ENCODE assay signal across 9 mouse cellular contexts in the genomic region with DNA sequence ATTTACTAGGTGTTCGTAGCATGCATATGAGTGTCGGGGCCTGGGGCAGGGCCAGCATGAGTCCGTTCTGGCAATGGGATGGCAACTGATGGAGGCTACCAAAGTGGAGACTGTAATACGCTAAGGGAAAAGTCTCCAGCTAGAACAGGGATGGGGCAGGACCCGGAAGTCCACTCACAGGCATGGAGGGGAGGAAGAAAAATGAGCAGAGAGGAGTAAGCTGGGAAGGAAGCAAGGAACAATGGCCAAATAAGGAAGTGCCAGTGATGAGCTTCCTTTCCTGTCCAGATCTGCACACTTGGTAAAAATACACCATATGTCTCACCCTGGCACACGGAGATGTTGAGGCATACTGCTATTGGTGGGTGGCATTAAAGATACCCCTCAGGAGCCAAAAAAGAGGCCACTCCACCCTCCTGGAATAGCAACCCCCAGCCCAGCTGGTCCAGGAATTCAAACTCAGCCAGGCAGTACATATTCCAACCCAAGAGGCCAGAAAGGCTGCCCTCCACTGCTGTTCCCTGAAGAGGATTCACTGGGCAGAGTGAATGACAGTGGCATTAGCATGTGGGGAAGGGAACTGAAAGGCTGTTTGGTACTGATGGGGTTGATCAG. TPM values are rescaled to one million over a fixed set of nuclear protein-coding genes. Genes with fewer than 3 reads are reported as not detected.
DNase-seq lines count a peak whose midpoint lies in the region; ATAC-seq and TF ChIP-seq lines count a peak whose summit lies in the region.
"Had no signal": no experiment of that assay in that cellular context is flagged by ENCODE, and none has a peak within 500 bp of the region (broad histone marks: within the 10 kb centered on the region; RNA-seq: fewer than 3 reads in every experiment).

No protein-coding gene starts in this region.

- H3K36me3 ChIP-seq in intestine, embryonic 14.5 days (ENCODE audit: control insufficient read depth, insufficient read depth, low read length): no peaks in the 10 kb centered on the region
- H3K36me3 ChIP-seq in intestine, postnatal 0 days (ENCODE audit: control insufficient read depth, insufficient read depth): no peaks in the 10 kb centered on the region
- no peaks in the 10 kb centered on the region for H3K36me3 ChIP-seq in embryonic facial prominence, embryonic 10.5 days (replicated peaks)
- H3K36me3 ChIP-seq: heart, embryonic 13.5 days had no signal

- WGBS in intestine, embryonic 14.5 days: 65% methylated on average over 6 of the region's 6 CpGs
- WGBS in intestine, postnatal 0 days: 80% methylated on average over 6 of the region's 6 CpGs
- 86% methylated on average over 6 of the region's 6 CpGs for WGBS in embryonic facial prominence, embryonic 10.5 days

- H3K9ac ChIP-seq in intestine, embryonic 14.5 days (ENCODE audit: low read length): no peak overlapping the region
- no peak overlapping the region for H3K9ac ChIP-seq in intestine, postnatal 0 days (ENCODE audit: low read depth, low read length)
- H3K9ac ChIP-seq: heart, embryonic 13.5 days had no signal

- H3K27me3 ChIP-seq in intestine, embryonic 14.5 days (replicated peaks; ENCODE audit: control insufficient read depth, insufficient read depth, low read length): no peaks in the 10 kb centered on the region
- no peaks in the 10 kb centered on the region for H3K27me3 ChIP-seq in intestine, postnatal 0 days (replicated peaks; ENCODE audit: control insufficient read depth, insufficient read depth, low read length)
- no peaks in the 10 kb centered on the region for H3K27me3 ChIP-seq in embryonic facial prominence, embryonic 10.5 days (replicated peaks; ENCODE audit: low read depth, poor library complexity, severe bottlenecking)
- H3K27me3 ChIP-seq: heart, embryonic 13.5 days had no signal

- no peak overlapping the region for H3K4me3 ChIP-seq in intestine, embryonic 14.5 days (ENCODE audit: low read depth, low read length)
- no peak overlapping the region for H3K4me3 ChIP-seq in intestine, postnatal 0 days (ENCODE audit: low read depth, low read length)
- H3K4me3 ChIP-seq in embryonic facial prominence, embryonic 10.5 days: no peak overlapping the region
- H3K4me3 ChIP-seq: heart, embryonic 13.5 days had no signal

- intact Hi-C loops in left cerebral cortex, postnatal 25 days (cut with DNase I): loop anchor here (5.0 kb wide), 2 partner anchors 155 to 210 kb away; no protein-coding TSS in a partner anchor

- H3K27ac ChIP-seq in intestine, embryonic 14.5 days (ENCODE audit: low read depth): peak overlapping the region; percentile 34; the same call in 1 of the 2 replicates
- no peak overlapping the region for H3K27ac ChIP-seq in intestine, postnatal 0 days (ENCODE audit: low read depth, low read length)
- peak overlapping the region; percentile 61 for H3K27ac ChIP-seq in embryonic facial prominence, embryonic 10.5 days (replicated peaks)

- H3K4me1 ChIP-seq in intestine, embryonic 14.5 days (replicated peaks; ENCODE audit: control insufficient read depth, insufficient read depth, low read length): peaks cover 45% of the 10 kb centered on the region
- no peaks in the 10 kb centered on the region for H3K4me1 ChIP-seq in intestine, postnatal 0 days (replicated peaks; ENCODE audit: control insufficient read depth, insufficient read depth, low read length)
- peaks cover 52% of the 10 kb centered on the region for H3K4me1 ChIP-seq in embryonic facial prominence, embryonic 10.5 days

- no peak for TF ChIP-seq CTCF in intestine, postnatal 0 days (IDR thresholded peaks at IDR 0.05; ENCODE audit: low read depth)

- H3K9me3 ChIP-seq in intestine, embryonic 14.5 days (ENCODE audit: control insufficient read depth, low read length): no peaks in the 10 kb centered on the region
- H3K9me3 ChIP-seq in intestine, postnatal 0 days (ENCODE audit: control insufficient read depth): no peaks in the 10 kb centered on the region
- H3K9me3 ChIP-seq in embryonic facial prominence, embryonic 10.5 days: no peaks in the 10 kb centered on the region
- H3K9me3 ChIP-seq: heart, embryonic 13.5 days had no signal

- ATAC-seq in intestine, embryonic 14.5 days (replicated peaks; ENCODE audit: low FRiP score, low TSS enrichment, low read depth): no peak
- ATAC-seq in intestine, postnatal 0 days: no peak

- H3K4me2 ChIP-seq in intestine, embryonic 14.5 days (ENCODE audit: low read length): no peak overlapping the region
- H3K4me2 ChIP-seq in intestine, postnatal 0 days (replicated peaks; ENCODE audit: low read depth): no peak overlapping the region
- H3K4me2 ChIP-seq: heart, embryonic 13.5 days had no signal

- DNase-seq in intestine, embryonic 14.5 days (ENCODE audit: low spot score): no peak
- DNase-seq in cerebellum, adult 11 months: peak; percentile 75
- no peak for DNase-seq in embryonic facial prominence, embryonic 10.5 days (ENCODE audit: low spot score)
- peak; percentile 45 to 95 for DNase-seq in left cerebral cortex, postnatal 25 days (ENCODE audit: low spot score in 2 of 2)
- no peak for DNase-seq in thymus, adult 18-20 months
- DNase-seq in spleen, postnatal 14 days (ENCODE audit: low spot score in 2 of 2): no peak
- DNase-seq in testis, postnatal 10 days (ENCODE audit: low spot score): no peak

RNA-seq across cellular contexts. Expression of a gene that starts 57.7 kb away (rescaled TPM):
- 39.6 and 43.8 TPM in 2 replicates for polyA plus RNA-seq in intestine, embryonic 14.5 days (2014; fragmentation: Nextera tagmentation; extraction: Ambion mirVana)
- 15.9 and 19.4 TPM in 2 replicates for polyA plus RNA-seq in intestine, postnatal 0 days (2015; fragmentation: Nextera tagmentation; extraction: Ambion mirVana)
- 46.3 and 58.0 TPM in 2 replicates for polyA plus RNA-seq in embryonic facial prominence, embryonic 10.5 days (2016; fragmentation: Nextera tagmentation; extraction: Ambion mirVana)
- total RNA-seq in left cerebral cortex, postnatal 25 days (2021): 10 to 100 TPM; 93.2 to 97.6 TPM

Comparison
In these comparisons a context has a peak if more than half of its experiments do, and no peak if none do; other contexts are left out.
1. DNase-seq: peak in cerebellum, adult 11 months (single experiment) and left cerebral cortex, postnatal 25 days (2 of 2); none in intestine, embryonic 14.5 days (single experiment), embryonic facial prominence, embryonic 10.5 days (single experiment), thymus, adult 18-20 months (0 of 2), spleen, postnatal 14 days (0 of 2) and testis, postnatal 10 days (single experiment).